Comparison of ENCODE assay signal across 18 mouse cellular contexts in the genomic region with DNA sequence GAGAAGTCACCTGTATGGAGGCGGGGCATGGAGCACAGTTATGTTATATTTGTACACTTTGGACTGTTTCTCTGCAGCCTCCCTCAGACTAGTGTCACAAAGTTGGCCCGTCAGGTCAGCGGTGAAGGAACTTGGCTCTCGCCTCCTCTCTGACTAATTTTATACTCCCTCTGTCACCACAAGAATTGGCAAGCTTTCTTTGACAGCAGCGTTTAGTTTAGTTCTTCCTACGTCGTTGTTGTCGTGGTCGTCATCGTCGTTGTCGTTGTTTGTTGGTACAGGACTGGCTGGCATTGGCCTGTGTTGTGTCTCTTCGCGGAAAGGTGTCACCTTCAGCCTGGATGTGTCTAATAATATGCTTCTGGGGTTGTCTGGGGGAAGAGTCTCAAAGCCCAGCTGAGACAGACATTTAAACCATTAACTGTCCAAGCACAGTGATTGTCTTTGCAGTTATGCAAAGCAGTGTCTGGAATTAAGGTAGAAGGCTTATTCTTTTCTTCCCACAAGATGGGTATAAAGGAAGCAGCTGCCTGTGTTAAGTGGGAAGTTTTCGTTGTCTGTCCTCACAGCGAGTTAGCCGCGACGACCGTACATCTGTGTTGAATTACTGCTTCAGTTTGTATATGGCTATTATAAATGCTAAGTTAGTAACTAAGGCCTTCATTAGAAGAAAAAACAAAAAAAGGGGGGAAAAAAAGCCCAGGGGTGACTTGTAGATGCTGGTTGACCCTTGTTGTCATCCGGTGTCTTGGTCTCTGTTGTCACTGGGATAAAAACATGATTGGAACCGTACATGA. TPM values are rescaled to one million over a fixed set of nuclear protein-coding genes. Genes with fewer than 3 reads are reported as not detected.
DNase-seq lines count a peak whose midpoint lies in the region; ATAC-seq lines count a peak whose summit lies in the region.
"Had no signal": no experiment of that assay in that cellular context is flagged by ENCODE, and none has a peak within 500 bp of the region (broad histone marks: within the 10 kb centered on the region; RNA-seq: fewer than 3 reads in every experiment).

No protein-coding gene starts in this region.

- H3K36me3 ChIP-seq in liver, embryonic 16.5 days (ENCODE audit: control insufficient read depth, insufficient read depth): no peaks in the 10 kb centered on the region
- peaks cover 9% of the 10 kb centered on the region; the same call in 1 of the 2 replicates for H3K36me3 ChIP-seq in liver, embryonic 11.5 days (ENCODE audit: control insufficient read depth, insufficient read depth, low read length)
- H3K36me3 ChIP-seq in heart, embryonic 13.5 days: peaks cover 48% of the 10 kb centered on the region
- peaks cover 47% of the 10 kb centered on the region for H3K36me3 ChIP-seq in kidney, embryonic 14.5 days (ENCODE audit: control insufficient read depth, insufficient read depth, low read length)

- H3K4me2 ChIP-seq in liver, embryonic 16.5 days (ENCODE audit: low read depth, low read length): no peak overlapping the region
- no peak overlapping the region for H3K4me2 ChIP-seq in liver, embryonic 11.5 days
- H3K4me2 ChIP-seq in heart, embryonic 13.5 days: peak overlapping the region; percentile 24
- H3K4me2 ChIP-seq in kidney, embryonic 14.5 days (replicated peaks; ENCODE audit: low read depth, low read length): no peak overlapping the region
- H3K4me2 ChIP-seq: limb, embryonic 15.5 days; neural tube, embryonic 13.5 days had no signal

- 80% methylated on average over 22 of the region's 22 CpGs for WGBS in liver, embryonic 16.5 days (ENCODE audit: insufficient replicate concordance)
- 90% methylated on average over 22 of the region's 22 CpGs for WGBS in liver, embryonic 11.5 days
- WGBS in heart, embryonic 13.5 days: 65% methylated on average over 22 of the region's 22 CpGs
- 80% methylated on average over 22 of the region's 22 CpGs for WGBS in kidney, embryonic 14.5 days

- no peak overlapping the region for H3K4me3 ChIP-seq in liver, embryonic 16.5 days (ENCODE audit: low read depth, low read length)
- H3K4me3 ChIP-seq in liver, embryonic 11.5 days (ENCODE audit: low read depth, low read length): no peak overlapping the region
- H3K4me3 ChIP-seq in heart, embryonic 13.5 days: no peak overlapping the region
- no peak overlapping the region for H3K4me3 ChIP-seq in kidney, embryonic 14.5 days (ENCODE audit: low read length)
- H3K4me3 ChIP-seq: erythroblast, embryonic 14.5 days; hindbrain, embryonic 10.5 days; limb, embryonic 15.5 days; neural tube, embryonic 13.5 days had no signal

- H3K4me1 ChIP-seq in liver, embryonic 16.5 days (ENCODE audit: control insufficient read depth, low read depth, low read length): peaks cover 5% of the 10 kb centered on the region
- 0 out of 2 replicates have a peak, but pooled peaks cover 2% of the 10 kb centered on the region for H3K4me1 ChIP-seq in liver, embryonic 11.5 days (replicated peaks; ENCODE audit: control insufficient read depth, insufficient read depth, low read length)
- peaks cover 53% of the 10 kb centered on the region for H3K4me1 ChIP-seq in heart, embryonic 13.5 days
- peaks cover 18% of the 10 kb centered on the region for H3K4me1 ChIP-seq in kidney, embryonic 14.5 days (ENCODE audit: control insufficient read depth, insufficient read depth, low read length)

- H3K27ac ChIP-seq in liver, embryonic 16.5 days (ENCODE audit: low read length): 0 out of 2 replicates have a peak overlapping the region, but pooled peaks have one; percentile 24
- H3K27ac ChIP-seq in liver, embryonic 11.5 days (ENCODE audit: low read depth, low read length): no peak overlapping the region
- peak overlapping the region; percentile 48; the same call in 1 of the 2 replicates for H3K27ac ChIP-seq in heart, embryonic 13.5 days (replicated peaks)
- no peak overlapping the region for H3K27ac ChIP-seq in kidney, embryonic 14.5 days (ENCODE audit: low read depth, low read length)
- H3K27ac ChIP-seq: hindbrain, embryonic 10.5 days; limb, embryonic 15.5 days; neural tube, embryonic 13.5 days had no signal

- peak; percentile 32 for DNase-seq in embryo, embryonic 11 days
- no peak for DNase-seq in embryo, embryonic 10 days (ENCODE audit: low spot score)
- no peak for DNase-seq in liver, embryonic 11.5 days (ENCODE audit: low spot score)
- peak; percentile 54 for DNase-seq in skeletal muscle tissue, adult 2 months (ENCODE audit: low read depth, low spot score)
- DNase-seq: B cell, adult 2 months; kidney, postnatal 4 days; layer of hippocampus, postnatal 36 days; retina, postnatal 1 day; thymus, adult 18-20 months had no signal

- ATAC-seq in liver, embryonic 16.5 days (ENCODE audit: low read depth): 0 out of 2 replicates have a peak, but pooled peaks have one; percentile 22
- no peak for ATAC-seq in liver, embryonic 11.5 days (replicated peaks; ENCODE audit: low FRiP score)
- ATAC-seq in heart, embryonic 13.5 days (ENCODE audit: extremely low read depth, insufficient number of reproducible peaks, low FRiP score, low TSS enrichment): no peak
- ATAC-seq in megakaryocyte progenitor cell, adult 5-6 weeks (replicated peaks; ENCODE audit: poor library complexity): no peak
- no peak for ATAC-seq in kidney, embryonic 14.5 days (ENCODE audit: low FRiP score, low TSS enrichment)
- ATAC-seq: midbrain, embryonic 16.5 days had no signal

- no peaks in the 10 kb centered on the region for H3K27me3 ChIP-seq in liver, embryonic 16.5 days (ENCODE audit: control insufficient read depth, insufficient read depth, low read depth, low read length)
- H3K27me3 ChIP-seq in liver, embryonic 11.5 days (replicated peaks; ENCODE audit: control insufficient read depth, insufficient read depth, low read length): no peaks in the 10 kb centered on the region
- H3K27me3 ChIP-seq in heart, embryonic 13.5 days (replicated peaks): no peaks in the 10 kb centered on the region
- H3K27me3 ChIP-seq in kidney, embryonic 14.5 days (ENCODE audit: control insufficient read depth, insufficient read depth, low read length): no peaks in the 10 kb centered on the region
- H3K27me3 ChIP-seq: limb, embryonic 15.5 days; neural tube, embryonic 13.5 days had no signal

- no peaks in the 10 kb centered on the region for H3K9me3 ChIP-seq in liver, embryonic 16.5 days (replicated peaks; ENCODE audit: control insufficient read depth, low read length)
- H3K9me3 ChIP-seq in liver, embryonic 11.5 days (ENCODE audit: control insufficient read depth, low read length): no peaks in the 10 kb centered on the region
- H3K9me3 ChIP-seq in heart, embryonic 13.5 days: no peaks in the 10 kb centered on the region
- no peaks in the 10 kb centered on the region for H3K9me3 ChIP-seq in kidney, embryonic 14.5 days (ENCODE audit: control insufficient read depth, low read length)
- H3K9me3 ChIP-seq: hindbrain, embryonic 10.5 days; limb, embryonic 15.5 days; neural tube, embryonic 13.5 days had no signal

- no peak overlapping the region for H3K9ac ChIP-seq in liver, embryonic 16.5 days (ENCODE audit: low read depth, low read length)
- H3K9ac ChIP-seq in liver, embryonic 11.5 days (ENCODE audit: low read depth, low read length): no peak overlapping the region
- peak overlapping the region; percentile 44 for H3K9ac ChIP-seq in heart, embryonic 13.5 days
- H3K9ac ChIP-seq in kidney, embryonic 14.5 days (ENCODE audit: low read depth, low read length): no peak overlapping the region
- H3K9ac ChIP-seq: limb, embryonic 15.5 days; neural tube, embryonic 13.5 days had no signal

RNA-seq across cellular contexts. Expression of a gene that starts 11.8 kb away (rescaled TPM):
- 5.5 and 6.0 TPM in 2 replicates for polyA plus RNA-seq in liver, embryonic 16.5 days (2015; fragmentation: Nextera tagmentation; extraction: Ambion mirVana)
- 15.1 and 15.3 TPM in 2 replicates for polyA plus RNA-seq in liver, embryonic 11.5 days (2014; fragmentation: Nextera tagmentation; extraction: Ambion mirVana)
- 13.5 and 15.4 TPM in 2 replicates for polyA plus RNA-seq in heart, embryonic 13.5 days (2015; fragmentation: Nextera tagmentation; extraction: Ambion mirVana)
- 10.1 and 11.9 TPM in 2 replicates for total RNA-seq in megakaryocyte progenitor cell, adult 5-6 weeks (2015)
- total RNA-seq in megakaryocyte progenitor cell, adult 5-6 weeks (2017): 8.8 and 16.0 TPM in 2 replicates
- polyA plus RNA-seq in kidney, embryonic 14.5 days (2014; fragmentation: Nextera tagmentation; extraction: Ambion mirVana): 20.0 and 31.6 TPM in 2 replicates

Comparison
In these comparisons a context has a peak if more than half of its experiments do, and no peak if none do; other contexts are left out.
1. DNase-seq: peak in embryo, embryonic 11 days (single experiment) and skeletal muscle tissue, adult 2 months (single experiment); none in embryo, embryonic 10 days (single experiment) and liver, embryonic 11.5 days (single experiment).
2. H3K27ac ChIP-seq: peak in liver, embryonic 16.5 days (single experiment) and heart, embryonic 13.5 days (single experiment); none in liver, embryonic 11.5 days (single experiment) and kidney, embryonic 14.5 days (single experiment).